Mouse (Mus musculus): ENCODE results near the gene Lemd1. TPM values are rescaled to one million over a fixed set of nuclear protein-coding genes. Genes with fewer than 3 reads are reported as not detected.

The Lemd1 gene
- total RNA-seq, 1 experiment from 2014 or later = not detected

DNA sequence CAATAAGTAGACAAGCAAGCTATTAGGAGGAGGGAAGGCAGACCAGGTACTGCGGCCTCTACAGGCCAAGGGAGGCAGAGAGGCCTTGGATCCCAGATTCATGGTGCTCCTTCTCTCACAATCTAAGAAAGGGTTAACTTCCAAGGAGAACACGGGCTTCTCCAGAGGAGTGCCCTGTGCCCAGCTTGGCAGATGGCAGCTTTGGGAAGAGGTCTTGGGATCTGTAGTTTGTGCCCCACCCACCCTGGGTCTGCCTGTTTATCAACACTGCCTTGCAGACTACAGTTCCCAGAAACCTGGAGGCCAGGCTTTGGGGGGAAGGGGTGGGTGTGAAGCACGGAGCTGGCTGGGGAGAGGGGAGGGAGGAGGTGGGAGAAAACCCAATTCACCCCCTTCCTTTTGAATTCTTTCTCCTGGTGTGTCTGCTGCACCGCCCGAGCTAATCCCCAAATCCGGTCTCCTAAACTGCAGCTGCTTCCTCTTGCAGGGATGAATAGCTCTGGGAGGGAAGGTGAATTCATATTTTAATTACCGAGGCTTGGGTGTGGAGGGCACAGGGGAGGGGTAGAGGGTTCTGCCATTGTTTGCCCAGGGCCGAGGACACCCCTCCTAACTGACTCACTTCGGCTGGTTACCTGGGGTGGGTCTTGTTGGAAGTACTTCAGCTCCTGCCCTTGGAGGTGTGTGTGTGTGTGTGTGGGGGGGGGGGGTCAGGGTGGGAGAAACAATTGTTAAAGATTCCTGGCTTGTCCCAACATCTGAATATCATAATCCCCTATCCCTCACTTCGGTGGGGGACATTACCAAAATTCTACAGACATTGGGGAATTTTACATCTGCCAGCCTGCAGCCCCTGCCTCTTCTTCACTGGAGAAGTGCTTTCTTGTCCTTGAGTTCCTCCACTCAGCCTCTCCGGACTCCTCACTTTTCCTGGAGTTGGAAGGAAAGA is 9.6 kb downstream of the Lemd1 start:
- DNase-seq = no peak

DNA sequence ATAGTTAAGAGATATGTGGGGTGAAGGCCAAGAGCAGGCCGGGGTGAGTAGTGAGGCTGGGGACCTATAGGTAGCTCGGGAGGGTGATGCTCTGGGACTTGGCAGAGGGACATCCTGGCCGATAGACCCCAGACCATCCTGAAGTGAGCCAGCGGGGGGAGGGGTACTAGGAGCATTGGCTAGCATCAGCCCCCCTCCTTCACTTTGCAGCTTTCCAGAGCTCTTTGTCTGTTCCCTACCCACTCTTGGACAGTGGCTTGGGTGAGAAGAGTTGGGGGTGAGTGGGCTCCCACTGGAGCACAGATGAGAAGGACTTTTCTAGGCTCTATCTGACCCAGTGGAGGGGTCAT is 10.3 kb downstream of the Lemd1 start:
- DNase-seq = no peak

DNA sequence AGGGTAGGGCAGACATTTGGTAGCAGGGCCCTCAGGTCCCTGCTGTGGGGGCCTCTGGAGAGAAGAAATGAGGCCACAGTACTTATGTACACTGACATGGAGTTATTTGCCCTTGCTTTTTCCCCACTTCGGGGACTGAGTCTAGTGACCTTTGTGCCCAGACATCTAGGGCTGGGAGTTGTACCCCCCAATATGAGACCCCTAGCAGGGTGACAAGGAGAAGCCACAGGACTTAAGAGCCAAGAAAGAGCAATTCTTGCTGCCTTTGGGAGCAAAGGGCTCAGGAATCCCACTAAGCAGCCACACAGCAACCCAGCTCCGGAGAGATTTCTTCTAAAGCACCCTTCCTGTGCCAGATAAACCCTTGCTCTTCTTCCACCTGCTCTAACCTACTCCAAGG is 10.7 kb downstream of the Lemd1 start:
- DNase-seq = no peak

DNA sequence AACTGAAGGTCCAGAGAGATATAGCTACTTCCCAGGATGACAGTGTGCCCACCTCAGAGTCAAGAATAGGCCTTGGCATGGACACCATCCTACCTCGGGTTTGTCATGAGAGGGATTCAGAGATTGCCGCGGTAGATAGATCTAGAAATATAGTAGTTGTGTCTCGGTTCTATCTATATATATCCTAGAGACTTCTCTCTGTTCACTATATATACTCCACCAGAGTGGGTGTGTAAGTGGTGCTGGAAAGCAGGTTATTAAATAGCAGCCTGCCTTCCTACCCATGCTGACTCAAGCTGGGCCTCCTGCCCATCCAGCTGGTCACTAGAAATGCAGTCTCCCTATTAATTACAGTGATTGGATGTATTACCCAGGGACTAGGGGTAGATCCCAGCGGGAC is 11.5 kb downstream of the Lemd1 start:
- no peak for DNase-seq

DNA sequence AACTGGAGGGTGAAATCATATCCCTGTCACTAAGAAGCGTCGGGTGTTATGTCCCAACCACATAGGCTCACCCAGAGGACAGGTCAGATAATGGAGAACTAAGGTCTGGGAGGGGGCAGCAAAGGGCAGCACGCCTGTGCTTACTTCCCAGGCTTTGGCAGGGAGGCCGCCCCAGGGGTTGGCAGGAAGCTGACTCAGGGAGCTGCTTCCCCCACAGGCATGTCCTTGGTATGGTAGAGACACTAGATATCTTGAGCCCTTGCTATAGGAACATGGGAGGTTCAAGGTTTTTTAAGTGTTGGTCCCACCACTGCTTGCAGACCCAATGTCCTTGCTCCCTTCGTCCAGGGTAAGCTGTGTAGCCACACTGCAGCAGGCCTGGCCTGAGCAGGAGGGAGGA is 14.7 kb downstream of the Lemd1 start:
- peak; percentile 45 for DNase-seq

DNA sequence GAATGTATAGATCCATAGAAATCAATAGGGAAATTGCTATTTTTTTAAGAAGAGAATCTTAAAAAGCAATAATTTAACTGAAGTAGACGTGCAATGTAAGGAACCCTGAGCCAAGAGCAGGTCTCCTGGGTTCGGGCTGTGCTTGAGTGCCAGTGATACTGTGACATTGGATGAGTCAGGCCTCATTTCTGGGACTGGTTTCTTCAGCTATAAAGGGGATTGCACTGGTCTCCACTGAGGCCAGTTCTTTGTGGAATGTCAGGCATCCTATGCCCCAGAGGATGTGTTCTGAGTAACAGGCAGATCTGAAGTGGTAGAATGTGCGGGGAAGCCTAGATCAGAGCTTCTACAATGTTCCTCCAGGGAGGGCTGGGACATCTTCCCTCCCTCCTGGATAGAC is 15.6 kb downstream of the Lemd1 start:
- DNase-seq = no peak

DNA sequence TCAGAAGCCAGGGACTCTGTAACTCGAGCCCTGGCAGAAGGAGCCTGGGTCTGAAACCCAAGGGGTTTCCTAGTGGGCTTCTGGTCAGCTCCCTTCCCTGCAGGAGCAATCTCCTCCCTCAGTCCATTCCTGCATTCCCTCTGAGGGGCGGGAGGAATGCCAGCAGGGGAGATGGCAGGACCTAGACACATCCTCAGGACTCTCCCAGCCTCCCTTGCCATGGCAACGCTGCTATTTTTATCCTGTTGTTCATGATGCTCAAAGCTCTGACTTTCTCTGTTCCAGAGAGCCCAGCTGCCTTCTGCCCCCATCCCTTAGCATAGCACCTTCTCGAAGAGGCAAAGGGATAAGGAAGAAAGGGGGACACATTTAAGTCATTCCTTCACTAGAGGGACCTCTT is 16.9 kb downstream of the Lemd1 start:
- no peak for DNase-seq

DNA sequence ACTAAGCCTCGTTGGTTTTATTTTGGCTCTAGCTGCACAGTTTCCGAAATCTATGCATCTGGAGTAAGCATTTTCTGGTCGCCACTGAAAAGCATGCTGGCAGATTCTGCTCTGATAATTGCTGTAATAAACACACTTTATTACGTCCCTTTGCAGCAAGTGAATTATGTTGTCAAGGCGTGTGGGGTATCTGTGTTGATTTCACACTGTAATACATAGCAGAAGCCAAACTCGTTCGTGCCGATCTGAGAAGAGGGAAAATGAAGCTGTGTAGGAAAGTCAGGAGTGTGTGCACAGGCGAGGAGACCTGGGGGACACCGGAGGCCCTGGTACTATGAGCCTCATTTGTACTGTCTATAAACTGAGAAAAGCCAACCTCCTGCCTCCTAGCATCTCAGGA is 18.2 kb downstream of the Lemd1 start:
- DNase-seq = no peak

DNA sequence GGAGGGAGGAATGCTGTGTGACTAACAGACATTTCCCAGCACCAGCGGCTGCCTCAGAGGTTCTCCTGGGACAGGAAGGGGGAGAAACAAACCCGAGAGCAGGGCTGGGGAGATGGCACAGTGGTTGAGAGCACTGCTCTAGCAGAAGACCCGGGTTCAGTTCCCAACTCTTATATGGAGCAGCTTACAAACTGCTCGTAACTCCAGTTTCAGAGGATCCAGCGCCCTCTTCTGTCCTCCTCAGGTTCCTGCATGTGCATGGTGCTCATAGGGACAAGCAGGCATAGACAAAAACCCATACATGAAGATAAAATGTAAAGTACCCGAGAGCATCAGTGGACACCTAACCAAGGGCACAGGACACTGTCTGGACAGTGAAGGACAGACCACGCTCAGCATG is 19.7 kb downstream of the Lemd1 start:
- DNase-seq = peak; percentile 44

DNA sequence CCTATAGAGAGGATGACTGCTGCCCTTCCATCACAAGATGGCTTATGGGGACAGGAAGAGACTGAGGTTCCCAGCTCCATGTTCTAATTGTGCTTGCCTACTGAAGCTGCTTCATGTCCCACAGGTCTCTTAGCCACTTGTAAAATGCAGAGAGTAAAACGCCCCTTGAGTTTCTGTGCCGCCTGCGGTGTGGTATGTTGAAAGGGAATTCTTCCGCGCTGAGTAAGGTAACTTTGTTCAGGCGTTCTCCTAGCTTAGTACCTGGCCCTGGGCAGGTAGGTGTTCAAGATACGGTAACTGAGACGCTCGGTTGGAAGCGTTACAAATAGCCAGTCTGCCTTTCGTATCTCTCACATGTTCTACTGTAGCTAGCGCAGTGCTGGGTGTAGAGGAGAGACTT is 20.4 kb downstream of the Lemd1 start:
- DNase-seq = no peak

DNA sequence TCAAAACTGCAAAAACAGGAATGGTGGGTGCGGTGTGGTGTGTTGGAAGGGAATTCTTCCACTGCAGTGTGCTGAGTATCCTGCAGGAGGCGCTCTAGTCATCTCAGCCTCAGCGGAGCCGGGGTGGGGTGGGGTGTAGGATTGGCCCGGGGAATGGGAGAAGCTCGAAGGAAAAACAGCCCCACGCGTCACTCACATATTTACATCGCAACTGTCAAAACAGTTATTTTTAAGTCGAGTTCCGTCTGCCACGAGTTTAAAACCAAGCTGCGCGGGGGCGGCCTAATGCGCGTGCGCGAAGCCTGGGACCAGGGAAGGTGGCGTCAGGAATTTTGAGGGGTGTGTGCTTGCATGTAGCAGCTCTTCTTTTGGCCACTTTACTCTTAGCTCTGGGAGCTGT is 21.0 kb downstream of the Lemd1 start:
- DNase-seq = peak; percentile 63

DNA sequence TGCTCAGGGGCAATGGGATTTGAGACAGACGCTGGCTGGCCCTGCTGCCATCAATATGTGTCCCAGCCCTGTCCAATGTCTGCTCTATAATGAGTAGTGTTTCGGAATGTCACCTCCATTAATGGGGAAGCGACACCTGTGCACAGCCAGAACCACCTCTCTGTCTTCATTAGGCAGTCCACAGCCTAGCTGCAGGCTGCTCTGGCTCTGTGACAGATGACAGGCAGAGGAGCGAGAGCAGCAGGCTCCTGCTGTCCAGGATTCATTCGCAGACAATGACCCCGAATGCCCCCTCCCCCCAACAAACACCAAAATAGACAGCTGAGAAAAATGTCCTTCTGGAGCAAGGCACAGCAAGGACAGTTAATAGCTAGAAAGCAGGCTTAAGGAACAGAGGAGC is 21.8 kb downstream of the Lemd1 start:
- no peak for DNase-seq

DNA sequence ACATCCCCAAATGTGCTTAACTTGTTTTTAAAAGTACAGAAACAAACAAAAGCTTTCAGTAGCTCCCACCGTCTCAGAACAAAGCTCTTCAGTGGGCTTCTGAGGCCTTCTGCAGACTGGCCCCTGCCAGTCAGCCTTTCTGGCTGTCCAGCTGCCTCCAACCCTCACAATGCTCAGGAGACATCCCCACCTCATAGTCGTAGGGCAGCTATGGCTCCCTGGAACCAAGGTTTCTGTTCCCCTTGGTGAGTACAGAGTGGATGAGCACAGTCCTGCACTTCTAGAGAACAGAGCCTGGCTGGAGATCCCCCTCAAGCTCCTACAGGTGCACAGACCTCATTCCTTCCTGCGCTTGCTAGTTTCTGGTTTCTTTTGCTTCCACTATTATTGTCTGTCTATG is 25.0 kb downstream of the Lemd1 start:
- no peak for DNase-seq

DNA sequence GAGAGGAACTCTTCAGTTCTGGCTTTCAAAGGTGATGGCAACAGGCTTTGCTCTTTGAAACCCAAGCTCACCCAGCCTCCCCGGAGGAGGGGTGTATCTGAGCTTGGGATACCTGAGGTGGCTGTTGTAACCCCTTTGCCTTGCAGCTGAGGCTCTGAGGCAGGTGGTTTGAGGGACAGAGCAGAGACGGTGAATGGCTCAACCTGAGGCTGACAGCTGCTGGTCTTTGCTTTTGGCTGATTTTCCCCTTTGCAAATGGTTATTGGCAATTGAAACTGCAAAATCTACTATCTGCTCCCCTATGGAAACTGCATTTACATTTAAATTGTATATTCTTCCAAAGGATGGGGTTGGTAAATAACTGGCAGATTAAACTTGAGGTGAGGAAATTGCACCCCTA is 30.4 kb downstream of the Lemd1 start:
- no peak for DNase-seq

DNA sequence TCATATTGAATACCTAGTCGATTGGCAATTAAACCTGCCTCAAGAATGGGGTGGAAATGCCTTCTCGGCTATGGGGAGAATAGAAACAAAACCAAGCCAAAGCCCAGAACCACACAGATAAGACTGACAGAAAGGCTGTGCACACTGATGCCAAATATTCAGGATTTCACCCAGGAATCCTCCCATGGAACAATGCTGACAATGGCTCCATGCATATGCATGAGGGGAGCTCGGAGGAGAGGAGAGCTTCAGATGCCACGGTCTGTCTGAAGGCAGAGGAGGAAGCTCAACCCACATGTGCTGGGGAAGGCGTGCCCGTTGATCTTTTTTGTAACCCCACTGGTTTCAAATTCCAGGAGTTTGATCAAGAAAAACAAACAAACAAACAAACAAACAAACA is 30.9 kb downstream of the Lemd1 start:
- no peak for DNase-seq

DNA sequence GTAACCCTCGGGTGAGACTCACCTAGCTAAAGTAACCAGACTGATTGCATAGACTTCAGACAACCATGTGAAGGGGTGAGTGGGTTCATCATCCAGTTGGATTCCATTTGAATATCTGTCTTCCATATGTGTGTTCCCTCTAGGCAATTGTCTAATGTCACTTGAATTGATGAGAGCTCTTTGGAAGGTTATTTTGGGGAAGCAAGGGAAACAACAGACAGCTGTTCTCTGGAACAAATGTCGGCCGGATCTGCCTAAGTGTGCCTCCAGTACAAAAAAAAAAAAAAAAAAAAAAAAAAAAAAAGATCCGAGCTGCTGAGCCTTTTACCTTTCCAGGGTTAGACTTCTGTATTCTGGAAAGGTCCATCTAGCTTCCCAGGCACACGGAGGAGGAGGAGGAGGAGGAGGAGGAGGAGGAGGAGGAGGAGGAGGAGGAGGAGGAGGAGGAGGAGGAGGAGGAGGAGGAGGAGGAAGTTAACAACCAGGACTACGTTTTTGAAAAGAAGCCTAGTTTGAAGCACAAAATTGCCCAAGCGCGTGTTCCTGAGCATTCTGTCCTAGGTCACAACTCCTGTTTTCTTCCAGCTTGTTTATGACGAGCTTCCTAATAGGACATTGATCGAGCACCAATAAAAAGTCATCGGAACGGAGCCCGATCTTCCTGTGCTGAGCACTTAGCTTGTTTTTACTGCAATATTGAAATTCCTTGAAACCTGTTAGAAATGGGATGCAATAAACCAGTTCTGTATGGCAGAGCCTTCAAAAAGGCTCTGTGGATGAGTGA is 35.3 kb downstream of the Lemd1 start:
- DNase-seq = no peak

DNA sequence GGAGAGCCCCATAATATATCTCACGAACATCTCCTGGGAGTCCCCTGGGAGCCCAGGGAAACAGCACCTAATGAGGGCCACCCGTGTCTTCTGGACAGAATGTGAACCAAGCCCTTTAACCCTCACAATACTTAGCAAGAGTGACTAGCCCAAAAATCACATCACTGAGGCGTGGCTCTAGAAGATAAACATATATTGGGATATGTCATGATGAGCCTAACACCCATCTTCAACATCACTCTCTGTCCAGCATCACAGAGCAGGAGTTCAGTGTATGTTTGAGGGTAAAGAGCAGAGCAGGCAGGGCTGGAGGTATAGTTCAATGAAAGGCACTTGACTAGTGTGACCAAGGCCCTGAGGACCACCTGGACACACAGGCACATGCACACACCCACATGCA is 38.4 kb downstream of the Lemd1 start, which contains the start of gene Gm10188:
Gene Gm10188 (minus strand): TSS at position 101 of the 400 bp plus-strand sequence.
- DNase-seq = no peak

DNA sequence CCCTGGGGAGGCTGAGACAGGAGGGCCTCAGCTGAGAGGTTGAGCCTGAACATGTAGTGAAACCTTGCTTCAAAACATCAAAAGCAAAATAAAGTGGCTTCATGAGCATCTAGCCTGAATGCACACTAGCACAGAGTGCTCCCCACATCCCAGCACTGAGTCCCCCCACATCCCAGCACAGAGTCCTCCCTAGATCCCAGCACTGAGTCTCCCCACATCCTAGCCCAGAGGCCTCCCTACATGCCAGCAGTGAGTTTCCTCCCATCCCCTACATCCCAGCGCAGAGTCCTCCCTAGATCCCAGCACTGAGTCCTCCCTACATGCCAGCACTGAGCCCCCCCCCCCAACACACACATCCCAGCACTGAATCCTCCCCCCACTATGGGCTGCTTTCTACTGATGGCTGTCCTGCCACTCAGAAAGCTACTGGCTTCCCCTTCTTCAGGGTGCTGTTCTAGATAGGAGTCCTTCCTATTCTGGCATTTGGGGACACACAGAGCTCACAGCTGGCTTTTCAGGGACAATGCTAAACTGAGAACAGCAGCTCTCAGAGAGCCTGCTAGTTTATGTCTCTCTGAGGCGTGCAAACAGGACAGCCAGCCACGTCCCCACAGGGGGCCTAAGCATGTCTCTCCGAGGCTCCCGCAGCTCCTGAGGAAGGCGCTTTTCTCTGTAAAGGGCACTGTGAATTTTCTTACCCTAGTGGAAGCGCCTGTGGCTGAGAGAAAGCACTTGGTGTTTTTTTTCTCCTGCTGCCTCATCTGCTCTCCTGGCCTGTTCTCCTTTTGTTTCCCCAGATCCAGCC is 40.4 kb downstream of the Lemd1 start:
- no peak for DNase-seq

DNA sequence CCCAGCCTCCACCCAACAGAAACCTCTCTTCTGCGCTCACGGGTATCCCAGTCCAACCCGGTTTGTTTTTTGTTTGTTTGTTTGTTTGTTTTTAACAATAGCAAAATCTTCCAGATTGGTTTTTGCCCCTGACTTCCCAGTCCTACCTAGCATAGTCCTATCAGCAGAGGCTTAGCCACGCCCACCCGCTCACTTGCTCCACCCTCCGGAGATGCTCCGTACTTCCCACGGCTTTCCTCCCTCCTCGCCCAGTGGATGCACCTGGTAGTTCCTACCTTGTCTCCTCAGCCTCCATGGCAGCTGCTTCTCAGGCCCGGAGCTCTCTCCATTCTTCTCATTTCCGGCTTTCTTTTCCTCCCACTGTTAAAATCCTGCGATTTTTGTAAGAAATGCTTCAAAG is 42.3 kb downstream of the Lemd1 start:
- DNase-seq = peak; percentile 31

DNA sequence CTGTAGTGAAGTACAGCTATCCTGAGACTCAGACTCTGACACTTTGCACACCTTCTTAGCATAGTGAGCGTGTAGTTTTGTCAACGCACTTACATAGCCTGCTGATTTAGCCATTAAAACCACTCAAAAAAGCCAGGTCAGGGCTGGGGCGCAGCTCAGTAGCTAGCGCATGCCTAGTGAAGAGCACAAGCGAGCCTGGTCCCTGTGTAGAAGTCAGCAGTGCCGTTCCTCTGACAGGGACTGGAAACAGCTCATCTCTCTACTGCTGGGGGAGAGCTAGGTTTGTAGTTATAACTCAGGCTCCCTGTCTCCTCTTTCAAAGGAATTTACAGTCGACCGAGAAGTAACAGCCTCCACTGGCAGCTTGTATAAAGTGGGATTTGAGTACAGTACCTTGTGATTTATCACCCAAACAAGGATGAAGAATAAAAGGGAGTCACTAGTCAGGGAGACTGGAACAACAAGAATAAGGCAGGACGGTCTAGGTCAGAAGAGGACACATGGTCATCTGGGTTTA is 43.6 kb downstream of the Lemd1 start:
- DNase-seq = no peak

DNA sequence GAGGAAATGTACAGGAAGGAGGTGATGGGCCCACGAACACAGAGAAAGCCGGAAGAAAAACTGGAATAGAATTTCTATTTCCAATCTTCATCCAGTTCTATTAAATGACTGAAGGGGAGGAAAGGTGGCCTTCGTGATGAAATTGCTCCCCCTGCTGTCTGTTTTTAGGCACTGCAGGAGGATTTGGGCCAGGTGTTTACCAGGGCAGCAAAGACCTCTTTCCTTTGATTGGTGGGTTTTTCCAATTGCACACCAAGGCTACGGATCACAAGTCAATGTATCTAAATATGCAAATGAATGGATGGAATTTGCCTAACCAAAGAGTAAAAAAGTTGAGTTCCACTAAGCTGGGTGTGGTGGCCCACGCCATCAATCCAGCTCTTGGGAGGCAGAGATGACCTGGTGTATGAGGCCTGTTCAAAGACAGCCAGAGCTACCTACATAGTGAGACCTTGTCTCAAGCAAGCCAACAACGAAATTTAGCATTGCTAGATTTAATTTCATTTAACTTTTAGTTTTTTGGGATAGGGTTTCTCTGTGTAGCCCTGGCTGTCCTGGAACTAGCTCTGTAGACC is 46.4 kb downstream of the Lemd1 start:
- peak; percentile 51 for DNase-seq

DNA sequence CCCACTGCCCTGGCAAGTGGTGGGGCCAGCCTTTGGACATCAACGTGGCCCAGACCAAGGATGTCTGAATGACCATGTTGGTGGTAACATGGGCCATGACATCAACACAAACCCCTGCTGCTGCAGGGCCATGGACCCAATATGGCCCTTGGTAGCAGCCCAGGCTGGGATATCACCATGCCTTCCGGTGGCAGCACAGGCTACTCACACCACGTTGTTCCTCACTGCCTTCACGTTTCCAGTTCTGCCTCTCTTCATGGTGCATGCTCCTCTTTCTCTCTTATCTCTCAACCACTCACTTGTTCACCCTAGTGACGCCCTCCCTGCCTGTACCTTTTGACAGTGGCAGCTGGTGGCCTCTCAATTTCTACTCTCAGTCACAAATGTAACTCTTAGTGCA is 53.8 kb downstream of the Lemd1 start:
- no peak for DNase-seq
